Mouse (Mus musculus): ENCODE measurements around the gene Ccnyl1.

DNA sequence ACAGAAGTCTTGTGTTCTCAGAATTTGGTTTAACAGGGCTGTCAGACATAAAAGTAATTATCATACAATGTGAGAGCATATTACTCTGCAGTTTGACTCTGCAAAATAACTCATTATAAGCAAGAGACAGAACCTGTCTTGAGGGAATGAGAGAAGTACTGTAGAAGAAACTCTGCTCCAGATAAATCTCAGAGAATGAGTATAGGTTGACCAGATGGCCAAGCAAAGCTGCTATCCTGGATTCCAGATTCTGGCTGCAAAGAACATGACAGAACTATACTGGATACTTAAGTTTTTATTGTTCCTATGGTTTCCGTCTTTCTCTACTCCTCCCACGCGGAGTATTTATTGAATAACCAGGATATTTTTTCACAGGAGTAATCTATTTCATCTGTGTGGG lies 7.2 kb upstream of the Ccnyl1 start:
- TF ChIP-seq CTCF (conservative IDR thresholded peaks at IDR 0.05; ENCODE audit: insufficient read depth, insufficient read length, low read depth, low read length) (no peak), POLR2A (IDR thresholded peaks at IDR 0.05; ENCODE audit: low read depth, low read length) (no peak)

Measured in kidney, adult 2 months (tissue).